Mouse (Mus musculus) right cerebral cortex, postnatal 14 days (tissue): ENCODE measurements around the gene Dcaf1.

Source experiments
- DNase-seq: peaks from one replicate; pipeline ENCODE4 v3.0.0; 2022

Dcaf1 gene

GRCm38 (mm10) chr9:106881071-106881755 is 59.5 kb downstream of the Dcaf1 start:
- no peak for DNase-seq

DNA sequence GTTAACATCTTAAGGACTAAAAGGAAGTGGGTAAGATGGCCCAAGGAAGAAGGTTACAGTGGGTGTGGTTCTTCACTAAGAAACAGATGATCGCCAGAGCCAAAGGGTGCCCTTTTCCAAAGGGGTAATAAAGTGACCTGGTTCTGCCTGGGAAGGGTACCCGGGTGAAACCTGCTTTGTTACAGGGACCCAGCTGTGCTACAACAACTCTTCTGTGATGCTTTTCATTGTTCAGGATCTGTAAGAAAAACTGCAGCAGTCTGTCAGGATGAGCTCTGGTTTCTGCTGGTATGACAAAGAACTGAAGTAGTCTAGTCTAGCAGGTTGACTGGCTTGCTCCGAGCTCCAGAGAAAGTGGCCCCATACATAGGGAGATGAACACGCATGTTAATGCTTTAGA is 60.5 kb downstream of the Dcaf1 start:
- DNase-seq, result no peak

DNA sequence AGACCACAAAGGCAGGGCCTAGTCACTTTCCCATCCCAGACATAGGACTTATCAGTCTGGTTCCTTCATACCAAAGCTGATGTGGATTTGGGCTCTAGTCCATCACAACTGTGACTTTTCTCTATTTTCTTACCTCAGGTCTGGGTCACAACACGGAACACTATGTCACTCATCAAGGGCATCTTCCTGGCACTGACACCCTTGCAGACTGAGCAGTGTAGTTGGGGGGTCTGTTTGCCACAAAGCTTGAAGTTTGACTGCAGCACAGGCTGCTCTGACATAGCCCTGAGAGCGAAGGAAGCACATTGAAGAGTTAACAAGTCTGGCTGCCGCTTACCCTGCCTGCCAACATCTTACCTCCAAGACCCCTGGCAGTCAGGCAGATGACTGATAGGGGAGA is 61.4 kb downstream of the Dcaf1 start:
- no peak for DNase-seq

GRCm38 (mm10) chr9:106884306-106884705 is 62.6 kb downstream of the Dcaf1 start:
- DNase-seq, result no peak

DNA sequence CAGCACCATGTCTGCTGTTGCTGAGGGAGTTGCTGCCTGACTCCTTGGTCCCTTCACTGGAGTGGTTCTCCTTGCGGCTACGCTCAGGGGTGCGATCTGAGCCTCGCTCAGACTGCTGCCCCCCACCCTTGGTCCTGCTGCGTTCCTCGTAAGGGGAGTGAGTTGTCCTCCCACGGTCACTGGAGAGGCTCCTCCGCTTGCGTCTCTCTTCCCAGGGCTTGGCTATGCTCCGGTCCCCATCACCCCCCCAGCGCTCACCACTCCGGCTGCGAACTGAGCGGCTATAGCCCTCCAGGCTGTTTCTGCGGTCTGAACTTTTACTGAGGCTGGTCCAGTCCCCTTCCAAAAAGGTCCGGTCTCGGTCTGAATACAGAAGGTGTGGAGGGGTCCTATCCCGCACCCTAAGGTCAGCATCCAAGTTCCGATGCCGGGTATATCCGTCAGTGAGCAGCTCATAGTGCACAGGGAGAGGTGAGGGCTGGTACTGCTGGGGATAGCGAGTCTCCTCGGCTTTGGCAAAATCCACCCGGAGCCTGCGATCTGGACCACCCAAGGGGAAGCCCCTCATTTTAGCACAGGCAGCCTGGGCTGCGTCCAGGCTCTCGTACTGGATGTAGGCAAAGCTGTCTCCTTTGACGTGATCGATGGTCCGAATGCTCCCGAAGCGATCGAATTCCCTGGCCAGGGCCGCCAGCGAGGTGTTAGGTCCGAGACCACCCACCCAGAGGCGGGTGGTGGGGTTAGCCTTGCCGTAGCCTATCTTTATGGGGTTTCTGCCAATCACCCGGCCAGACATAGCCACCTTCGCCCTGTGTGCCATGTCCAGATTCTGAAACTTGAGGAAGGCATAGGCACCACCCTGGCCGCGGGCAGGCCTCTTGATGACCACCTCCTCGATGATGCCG is 63.6 kb downstream of the Dcaf1 start:
- DNase-seq, result no peak

GRCm38 (mm10) chr9:106885901-106886731 is 64.4 kb downstream of the Dcaf1 start:
- peak; percentile 54 for DNase-seq

DNA sequence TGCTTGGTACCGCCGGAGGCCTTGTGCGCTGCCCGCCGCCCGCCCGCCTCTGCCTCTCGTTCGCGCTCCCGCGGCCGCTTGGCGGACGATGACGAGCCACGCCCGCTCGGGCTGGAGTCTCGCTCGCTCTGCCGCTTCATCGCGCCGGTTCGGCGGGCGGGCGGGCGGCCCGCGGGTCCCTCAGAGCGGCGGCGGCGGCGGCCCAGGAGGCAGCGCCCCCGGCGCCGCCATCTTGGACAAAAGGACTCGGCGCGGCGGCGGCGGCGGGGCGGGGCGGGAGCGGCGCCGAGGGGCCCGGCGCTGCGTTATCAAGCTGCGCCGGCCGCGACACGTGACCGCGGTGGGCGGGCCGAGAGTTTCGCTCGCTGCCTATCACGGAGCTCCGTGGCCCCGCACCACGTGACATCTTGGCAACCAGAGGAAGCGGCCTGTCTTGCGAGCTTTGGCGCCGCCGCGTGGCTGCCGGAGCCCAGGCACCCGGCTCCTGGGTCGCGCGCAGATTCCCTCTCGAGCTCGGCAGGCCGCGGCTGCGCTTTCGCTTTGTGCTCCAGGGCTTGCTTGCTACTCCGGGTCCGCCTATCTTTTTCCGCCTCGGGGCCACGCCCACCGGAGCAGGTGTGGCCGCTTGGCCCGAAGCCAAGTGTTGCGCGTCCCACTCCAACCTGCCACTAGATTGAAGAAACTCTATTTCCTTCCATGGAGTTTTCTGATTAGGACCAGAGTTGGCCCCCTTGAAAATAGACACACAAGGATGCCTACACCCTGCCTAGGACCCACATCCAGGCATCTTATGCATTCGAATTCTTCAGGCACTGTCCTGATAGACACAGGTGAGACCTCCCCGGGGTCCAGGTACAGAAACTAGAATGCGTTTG is 65.4 kb downstream of the Dcaf1 start, which contains the start of gene Rbm15b:
Gene Rbm15b, minus strand, starts transcription at position 601 of the 875 bp plus-strand sequence.
- DNase-seq, result peak; percentile 99

GRCm38 (mm10) chr9:106888346-106888745 is 66.7 kb downstream of the Dcaf1 start:
- no peak for DNase-seq

GRCm38 (mm10) chr9:106889321-106889720 is 67.6 kb downstream of the Dcaf1 start:
- DNase-seq, result no peak

DNA sequence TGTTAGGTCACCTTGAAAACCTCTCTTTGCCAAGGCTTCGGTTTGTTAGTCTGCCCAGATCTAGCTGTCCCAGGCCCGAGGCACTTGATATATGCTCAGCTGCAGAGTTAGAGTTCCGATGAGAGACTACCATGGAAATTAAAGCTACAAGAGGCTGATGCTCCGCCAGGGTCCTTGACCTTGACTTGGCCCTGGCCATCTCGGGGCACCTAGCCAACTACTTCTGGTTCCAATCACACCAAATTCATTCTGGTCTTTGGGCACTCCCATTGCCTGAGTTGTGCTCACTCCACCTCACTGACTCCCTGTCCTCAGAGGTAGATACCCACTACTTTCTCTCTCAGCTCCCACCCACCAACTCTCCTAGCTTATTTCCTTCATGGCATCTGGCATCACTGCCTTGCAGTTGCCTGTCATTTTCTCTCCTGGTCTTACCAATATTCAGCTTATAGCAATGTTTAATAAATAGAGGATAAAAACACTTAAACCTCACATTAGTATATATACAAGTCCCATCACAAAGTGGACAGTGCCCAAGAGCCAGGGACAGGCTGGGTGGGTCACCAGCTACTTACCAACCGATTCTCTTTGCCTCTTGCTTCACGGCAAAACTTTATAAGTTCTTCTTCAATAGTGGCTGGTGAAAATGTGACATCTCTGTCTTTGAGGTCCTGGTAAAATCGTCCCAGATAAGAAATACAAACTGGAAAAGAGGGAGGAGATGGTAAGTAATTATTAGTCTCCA is 69.0 kb downstream of the Dcaf1 start:
- DNase-seq, result no peak

DNA sequence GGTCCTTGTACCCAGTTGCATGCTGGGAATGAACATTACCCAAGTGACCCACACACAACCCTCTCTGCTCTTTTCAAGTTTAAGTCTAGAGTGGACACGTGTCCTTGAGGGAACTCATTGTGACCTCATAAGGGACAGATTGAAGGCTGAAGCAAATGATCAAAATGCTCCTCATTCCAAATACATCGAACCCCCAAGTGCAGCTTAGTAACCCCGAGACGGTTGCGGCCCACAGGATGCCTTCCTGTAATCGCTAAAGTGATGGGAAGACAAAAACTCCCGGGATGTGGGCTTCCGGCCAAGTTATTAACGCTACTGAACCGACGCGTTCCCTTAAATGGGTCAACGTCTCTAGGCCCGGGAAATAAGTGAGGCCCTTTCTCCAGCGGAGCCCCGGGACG is 69.7 kb downstream of the Dcaf1 start:
- peak; percentile 57 for DNase-seq

GRCm38 (mm10) chr9:106891829-106892551 is 70.3 kb downstream of the Dcaf1 start, which contains the start of gene Manf:
Gene Manf, minus strand, starts transcription at chr9:106891979.
- DNase-seq, result peak; percentile 95

- no peak for DNase-seq
These were observed 70.8 kb downstream of the Dcaf1 start for GRCm38 (mm10) chr9:106892552-106892875.

DNA sequence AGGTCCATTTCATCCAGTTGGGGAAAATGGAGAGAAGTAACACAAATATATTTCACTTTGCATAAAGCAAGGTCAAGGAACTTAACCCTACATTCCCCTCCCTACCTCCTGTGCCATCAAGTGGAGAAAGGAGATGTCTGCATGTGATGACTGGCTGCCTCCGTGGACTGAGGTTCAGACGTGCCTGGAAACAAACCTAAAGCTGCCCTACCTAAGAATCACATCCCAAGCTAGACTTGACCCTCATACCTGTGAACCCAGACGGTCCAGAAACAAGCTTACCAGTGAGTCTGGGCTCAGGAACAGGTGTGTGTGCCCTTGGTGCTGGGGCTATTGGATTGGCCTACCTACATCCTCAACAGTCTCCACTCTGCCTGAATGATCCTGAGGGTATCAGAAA is 71.7 kb downstream of the Dcaf1 start:
- DNase-seq, result no peak

DNA sequence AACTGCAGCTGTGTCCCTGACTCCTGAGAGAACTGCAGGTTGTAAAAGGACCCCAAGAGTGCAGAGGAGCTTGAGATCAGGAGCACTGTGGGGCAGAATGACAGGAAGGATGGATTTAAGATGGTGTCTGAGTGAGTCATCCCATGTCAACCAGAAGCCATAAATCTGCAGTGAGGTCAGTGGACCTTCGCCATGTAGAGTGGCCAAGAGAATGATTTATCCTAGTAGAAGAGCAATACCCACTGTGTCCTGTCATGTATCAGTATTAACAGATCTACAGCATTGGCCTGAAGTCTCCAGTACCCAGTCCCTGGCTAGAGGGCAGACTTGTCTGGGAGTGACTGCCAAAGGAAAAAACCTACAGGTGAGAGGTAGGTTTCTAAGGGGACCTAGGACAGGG is 77.2 kb downstream of the Dcaf1 start:
- DNase-seq, result no peak

DNA sequence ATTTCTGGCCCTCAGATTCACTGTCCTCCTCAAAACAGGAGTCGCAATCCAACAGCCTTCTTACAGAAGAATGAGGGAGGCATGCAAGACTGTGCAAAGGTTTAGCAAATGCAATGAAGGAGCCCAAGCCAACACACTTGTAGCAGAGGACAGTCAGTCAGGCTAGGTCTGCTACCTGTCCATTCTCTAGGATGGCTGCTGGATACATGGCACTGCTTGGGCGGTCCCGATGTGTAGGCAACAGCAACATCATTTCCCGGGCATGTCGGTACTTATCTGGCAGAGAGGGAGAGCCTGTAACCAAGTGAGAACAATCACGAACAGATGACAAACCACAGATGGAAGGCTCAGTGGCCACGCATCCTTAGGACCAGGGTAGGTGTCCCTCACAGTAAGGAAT is 79.9 kb downstream of the Dcaf1 start:
- DNase-seq, result no peak

DNA sequence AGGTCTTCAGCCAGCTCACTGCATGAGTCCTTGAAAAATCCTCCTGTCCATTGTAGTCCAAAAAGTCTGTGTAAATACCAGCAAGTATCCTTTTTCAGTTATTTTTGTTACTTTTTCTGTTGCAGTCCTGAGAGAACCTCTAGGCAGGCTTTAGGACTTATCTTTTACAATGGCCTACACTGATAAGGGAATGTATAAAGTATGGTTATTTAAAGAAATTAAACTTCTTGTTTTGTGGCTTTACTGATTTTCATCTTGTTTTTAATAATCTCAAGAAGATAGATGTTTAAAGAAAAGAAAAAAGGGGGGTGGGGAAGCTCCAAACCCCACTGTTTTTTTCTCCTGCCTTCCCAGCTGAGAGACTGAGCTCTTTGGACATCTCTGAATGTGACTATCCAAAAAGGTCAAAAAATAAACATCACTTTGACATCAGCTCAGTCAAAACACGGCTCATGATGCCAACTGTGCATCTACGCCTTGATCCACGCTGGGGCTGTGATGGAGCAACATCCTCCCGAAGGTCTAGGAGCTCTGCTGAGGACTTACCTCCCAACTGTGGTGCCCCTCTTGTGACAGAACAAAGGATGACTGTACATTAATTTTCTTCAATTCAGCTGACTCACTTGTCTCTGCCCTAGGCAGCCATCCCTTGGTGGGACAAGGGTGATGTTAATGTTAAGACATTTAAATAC is 81.6 kb downstream of the Dcaf1 start:
- DNase-seq, result no peak

GRCm38 (mm10) chr9:106903791-106904134 is 82.1 kb downstream of the Dcaf1 start:
- DNase-seq, result no peak

GRCm38 (mm10) chr9:106906597-106906996 is 84.9 kb downstream of the Dcaf1 start:
- DNase-seq, result no peak

- no peak for DNase-seq
These were observed 86.5 kb downstream of the Dcaf1 start for GRCm38 (mm10) chr9:106908174-106908573.
